Mouse (Mus musculus): ENCODE results near the gene Cx3cl1. TPM values are rescaled to one million over a fixed set of nuclear protein-coding genes. Genes with fewer than 3 reads are reported as not detected.
A peak's percentile ranks its signal among the peaks of the same experiment; 100 is the strongest.

The Cx3cl1 gene
- 19.1 and 21.8 TPM in 2 replicates for polyA plus RNA-seq (2014; fragmentation: Nextera tagmentation; extraction: Ambion mirVana)

DNA sequence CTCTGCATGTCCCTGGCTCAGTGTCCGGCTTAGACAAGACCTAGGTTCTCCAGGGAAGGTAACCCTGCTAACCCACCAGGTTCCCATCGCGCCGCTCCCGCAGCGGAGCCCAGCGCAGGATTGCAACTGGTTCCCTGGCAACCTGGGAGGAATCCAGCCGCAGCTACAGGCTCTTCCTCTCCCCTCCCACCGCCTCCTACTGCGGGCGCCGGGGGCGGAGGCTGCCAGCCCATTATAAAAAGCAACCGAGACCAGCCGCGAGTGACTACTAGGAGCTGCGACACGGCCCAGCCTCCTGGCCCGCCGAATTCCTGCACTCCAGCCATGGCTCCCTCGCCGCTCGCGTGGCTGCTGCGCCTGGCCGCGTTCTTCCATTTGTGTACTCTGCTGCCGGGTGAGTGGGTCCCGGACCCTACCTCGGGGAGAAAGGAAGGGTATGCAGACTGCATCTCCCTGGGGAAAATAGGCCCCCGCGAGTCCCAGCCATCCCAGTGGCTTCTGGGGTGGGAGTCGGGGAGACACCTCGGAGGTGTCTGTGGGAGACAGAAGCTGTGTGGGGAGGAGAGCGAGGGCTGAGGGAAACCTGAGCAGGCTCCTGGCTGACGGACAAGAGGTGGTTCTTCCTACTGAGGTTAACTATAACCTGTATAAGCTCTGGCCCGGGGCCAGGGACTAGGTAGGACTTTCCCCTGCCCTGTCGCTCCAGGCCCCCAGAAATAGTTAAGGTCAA lies at the start of gene Cx3cl1:
Gene Cx3cl1 (plus strand): TSS at position 69 of the 730 bp plus-strand sequence.
- H3K4me3 ChIP-seq (replicated peaks; ENCODE audit: low read depth, low read length): peak within 1 kb of the TSS; percentile 55
- peak within 1 kb of the TSS; percentile 92 for H3K4me2 ChIP-seq (ENCODE audit: low read length)
- peak; percentile 79 for ATAC-seq (ENCODE audit: low FRiP score, low TSS enrichment)
- under 1% methylated on average over 38 of the region's 38 CpGs for WGBS
- no peaks in the 10 kb centered on the region for H3K9me3 ChIP-seq (ENCODE audit: control insufficient read depth, low read length)
- H3K27me3 ChIP-seq (ENCODE audit: control insufficient read depth, insufficient read depth, low read length): peaks cover 18% of the 10 kb centered on the region; the same call in 1 of the 2 replicates
- H3K27ac ChIP-seq (replicated peaks; ENCODE audit: low read depth, low read length): peak within 1 kb of the TSS; percentile 61
- H3K36me3 ChIP-seq (ENCODE audit: control insufficient read depth, insufficient read depth, low read length): no peaks in the 10 kb centered on the region
- peak within 1 kb of the TSS; percentile 77 for H3K9ac ChIP-seq (replicated peaks; ENCODE audit: low read length)
- peaks cover 28% of the 10 kb centered on the region for H3K4me1 ChIP-seq (ENCODE audit: control insufficient read depth, insufficient read depth, low read length)
- peak; percentile 90 for DNase-seq

DNA sequence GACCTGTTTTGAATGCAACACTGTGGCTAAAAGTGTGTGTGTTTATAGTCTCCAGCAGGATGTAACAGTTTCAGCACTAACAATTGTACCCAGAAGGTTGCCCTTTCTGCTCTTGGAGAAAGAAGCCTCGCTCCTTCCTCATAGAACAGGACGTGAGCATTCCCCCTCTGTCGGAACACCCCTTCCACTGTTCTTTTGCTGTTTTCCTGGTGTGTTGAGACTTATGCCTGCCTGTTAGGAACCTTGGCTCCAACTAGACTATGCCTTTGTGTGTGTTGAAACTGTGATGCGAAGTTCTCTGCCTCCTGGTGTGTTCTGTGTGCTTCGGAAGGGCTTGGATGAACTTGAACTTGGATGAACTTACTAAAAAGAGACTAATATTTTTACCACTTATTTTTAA lies 45.8 kb upstream of the Cx3cl1 start:
- 84% methylated on average over 5 of the region's 5 CpGs for WGBS
- no peak for ATAC-seq (ENCODE audit: low FRiP score, low TSS enrichment)

DNA sequence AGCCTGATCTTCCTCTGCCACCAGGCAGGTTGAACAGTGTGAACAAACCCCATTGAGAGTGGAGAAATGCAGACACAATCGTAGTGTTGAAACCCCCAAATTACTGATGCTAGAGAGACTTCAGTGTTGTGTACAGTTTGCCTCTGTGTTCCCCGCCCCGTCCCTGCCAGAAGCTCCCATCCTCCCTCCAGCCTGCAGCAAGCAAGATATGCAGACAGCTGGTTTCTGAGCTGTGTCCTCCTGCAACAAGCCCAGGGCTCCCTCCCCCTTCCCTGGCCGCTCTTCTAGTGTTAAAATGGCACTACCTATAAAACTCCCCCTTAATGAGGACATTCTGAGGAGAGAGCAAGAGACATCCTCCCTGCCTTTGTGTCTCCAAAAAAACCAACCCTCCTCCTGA lies 42.5 kb upstream of the Cx3cl1 start:
- no peak overlapping the region for H3K9ac ChIP-seq (replicated peaks; ENCODE audit: low read length)
- no peak overlapping the region for H3K4me3 ChIP-seq (replicated peaks; ENCODE audit: low read depth, low read length)
- no peak for ATAC-seq (ENCODE audit: low FRiP score, low TSS enrichment)
- DNase-seq: no peak
- no peaks in the 10 kb centered on the region for H3K4me1 ChIP-seq (ENCODE audit: control insufficient read depth, insufficient read depth, low read length)
- H3K4me2 ChIP-seq (ENCODE audit: low read length): no peak overlapping the region
- H3K27me3 ChIP-seq (ENCODE audit: control insufficient read depth, insufficient read depth, low read length): no peaks in the 10 kb centered on the region
- 83% methylated on average over 4 of the region's 4 CpGs for WGBS
- no peak overlapping the region for H3K27ac ChIP-seq (replicated peaks; ENCODE audit: low read depth, low read length)
- no peaks in the 10 kb centered on the region for H3K9me3 ChIP-seq (ENCODE audit: control insufficient read depth, low read length)
- H3K36me3 ChIP-seq (ENCODE audit: control insufficient read depth, insufficient read depth, low read length): no peaks in the 10 kb centered on the region

More for the DNA sequence above, 45.8 kb upstream of the Cx3cl1 start:
- no peaks in the 10 kb centered on the region for H3K9me3 ChIP-seq (ENCODE audit: control insufficient read depth, low read length)
- no peak overlapping the region for H3K4me3 ChIP-seq (replicated peaks; ENCODE audit: low read depth, low read length)
- no peak overlapping the region for H3K27ac ChIP-seq (replicated peaks; ENCODE audit: low read depth, low read length)
- H3K9ac ChIP-seq (replicated peaks; ENCODE audit: low read length): no peak overlapping the region
- no peaks in the 10 kb centered on the region for H3K27me3 ChIP-seq (ENCODE audit: control insufficient read depth, insufficient read depth, low read length)
- no peak overlapping the region for H3K4me2 ChIP-seq (ENCODE audit: low read length)
- DNase-seq: no peak
- H3K4me1 ChIP-seq (ENCODE audit: control insufficient read depth, insufficient read depth, low read length): no peaks in the 10 kb centered on the region
- H3K36me3 ChIP-seq (ENCODE audit: control insufficient read depth, insufficient read depth, low read length): no peaks in the 10 kb centered on the region

DNA sequence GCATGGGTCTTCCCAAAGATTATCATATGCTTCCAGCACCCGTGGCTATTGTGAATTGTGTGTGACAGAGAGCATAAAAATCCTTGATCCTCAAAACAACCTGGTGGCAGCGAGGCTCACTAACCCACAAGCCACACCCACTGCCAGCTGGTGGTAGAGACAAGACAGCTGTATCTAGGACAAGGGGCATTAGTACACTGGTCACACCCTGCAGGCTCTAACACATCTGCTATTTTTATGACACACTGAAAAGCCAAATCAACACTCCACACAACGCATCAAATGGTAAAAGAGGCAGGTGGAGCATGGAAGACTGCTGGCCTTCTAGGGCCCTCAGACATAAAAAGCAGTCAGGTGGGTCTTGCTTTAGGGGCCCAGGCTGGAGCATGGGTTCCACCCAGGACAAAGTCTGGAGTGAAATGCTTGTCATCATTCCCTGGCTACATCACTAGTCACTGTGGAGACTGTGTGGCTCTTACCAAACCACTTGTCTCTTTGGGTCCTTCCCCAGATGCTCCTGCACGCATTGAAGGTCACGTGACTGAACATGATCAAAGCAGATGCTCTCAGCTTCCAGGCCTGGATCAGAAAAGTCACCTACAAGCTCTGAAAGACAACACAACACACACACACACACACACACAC lies 37.9 kb upstream of the Cx3cl1 start:
- no peak for ATAC-seq (ENCODE audit: low FRiP score, low TSS enrichment)
- 70% methylated on average over 5 of the region's 5 CpGs for WGBS

DNA sequence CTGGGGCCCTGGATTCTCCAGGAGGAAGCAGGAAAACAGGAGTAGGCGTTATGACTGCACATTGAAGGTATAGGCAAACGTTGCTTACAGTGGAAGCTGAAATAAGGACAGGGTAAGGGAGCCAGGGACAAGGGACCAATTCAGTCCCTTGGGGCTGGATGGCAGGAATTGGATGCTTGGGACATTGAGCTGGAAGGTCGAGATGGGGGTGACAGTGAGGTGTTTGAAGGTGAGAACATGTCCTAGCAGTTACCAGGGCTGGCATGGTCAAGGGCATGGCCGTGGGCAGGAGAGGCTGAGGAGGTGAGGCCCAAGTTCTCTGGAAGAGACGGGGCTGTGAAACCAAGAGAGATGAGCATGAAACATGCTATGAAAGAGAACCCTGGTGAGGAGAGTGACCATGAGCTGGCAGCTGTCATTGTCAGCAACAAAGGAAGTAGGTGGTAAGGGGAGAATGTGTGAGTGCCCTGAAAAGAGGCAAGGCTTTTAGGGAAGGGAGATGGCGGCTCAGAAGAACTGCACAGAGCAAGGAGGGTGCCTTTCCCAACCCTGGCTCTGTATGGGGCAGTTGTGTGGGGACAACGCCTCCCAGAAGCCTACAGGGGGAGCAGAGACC lies 37.0 kb upstream of the Cx3cl1 start:
- 73% methylated on average over 7 of the region's 7 CpGs for WGBS
- Histone ChIP-seq H3K4me1 (ENCODE audit: control insufficient read depth, insufficient read depth, low read length) (no peaks in the 10 kb centered on the region), H3K9me3 (ENCODE audit: control insufficient read depth, low read length) (no peaks in the 10 kb centered on the region), H3K4me3 (replicated peaks; ENCODE audit: low read depth, low read length) (no peak overlapping the region), H3K36me3 (ENCODE audit: control insufficient read depth, insufficient read depth, low read length) (no peaks in the 10 kb centered on the region), H3K27me3 (ENCODE audit: control insufficient read depth, insufficient read depth, low read length) (no peaks in the 10 kb centered on the region), H3K4me2 (ENCODE audit: low read length) (no peak overlapping the region), H3K9ac (replicated peaks; ENCODE audit: low read length) (no peak overlapping the region), H3K27ac (replicated peaks; ENCODE audit: low read depth, low read length) (no peak overlapping the region)
- ATAC-seq (ENCODE audit: low FRiP score, low TSS enrichment) (no peak), DNase-seq (no peak)

More for the DNA sequence above, 37.9 kb upstream of the Cx3cl1 start:
- Histone ChIP-seq H3K4me3 (replicated peaks; ENCODE audit: low read depth, low read length) (no peak overlapping the region), H3K4me1 (ENCODE audit: control insufficient read depth, insufficient read depth, low read length) (no peaks in the 10 kb centered on the region), H3K27me3 (ENCODE audit: control insufficient read depth, insufficient read depth, low read length) (no peaks in the 10 kb centered on the region), H3K36me3 (ENCODE audit: control insufficient read depth, insufficient read depth, low read length) (no peaks in the 10 kb centered on the region), H3K27ac (replicated peaks; ENCODE audit: low read depth, low read length) (no peak overlapping the region), H3K9ac (replicated peaks; ENCODE audit: low read length) (no peak overlapping the region), H3K9me3 (ENCODE audit: control insufficient read depth, low read length) (no peaks in the 10 kb centered on the region), H3K4me2 (ENCODE audit: low read length) (no peak overlapping the region)
- no peak for DNase-seq

DNA sequence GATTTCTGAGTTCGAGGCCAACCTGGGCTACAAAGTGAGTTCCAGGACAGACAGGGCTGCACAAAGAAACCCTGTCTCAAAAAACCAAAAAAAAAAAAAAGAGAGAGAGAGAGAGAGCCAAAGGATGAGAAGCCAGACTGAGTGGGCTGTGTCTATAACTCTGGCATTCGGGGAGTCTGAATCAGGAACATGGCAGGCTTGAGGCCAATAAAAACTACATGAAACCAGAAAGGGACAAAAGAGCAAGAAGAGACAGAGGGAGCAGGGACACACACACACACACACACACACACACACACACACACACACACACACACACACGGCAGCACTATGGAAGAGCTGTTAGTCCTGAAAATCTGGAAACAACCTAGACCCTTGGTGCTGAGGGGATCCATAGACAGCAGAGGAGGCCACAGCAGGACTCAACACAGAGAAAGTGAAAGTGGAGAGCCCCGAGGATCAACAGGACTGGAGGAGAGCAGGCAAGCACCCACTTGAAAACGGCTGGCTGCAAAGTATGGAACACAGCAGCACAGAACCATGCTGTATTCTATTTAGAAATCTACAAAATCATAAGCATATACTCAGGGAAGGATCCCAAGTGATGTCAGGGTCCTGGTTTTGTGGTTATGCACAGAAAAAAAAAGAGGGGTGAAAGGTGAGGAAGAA lies 36.2 kb upstream of the Cx3cl1 start:
- Histone ChIP-seq H3K9me3 (ENCODE audit: control insufficient read depth, low read length) (no peaks in the 10 kb centered on the region), H3K4me2 (ENCODE audit: low read length) (no peak overlapping the region), H3K36me3 (ENCODE audit: control insufficient read depth, insufficient read depth, low read length) (no peaks in the 10 kb centered on the region), H3K9ac (replicated peaks; ENCODE audit: low read length) (no peak overlapping the region), H3K4me1 (ENCODE audit: control insufficient read depth, insufficient read depth, low read length) (no peaks in the 10 kb centered on the region), H3K27me3 (ENCODE audit: control insufficient read depth, insufficient read depth, low read length) (no peaks in the 10 kb centered on the region), H3K4me3 (replicated peaks; ENCODE audit: low read depth, low read length) (no peak overlapping the region), H3K27ac (replicated peaks; ENCODE audit: low read depth, low read length) (no peak overlapping the region)
- ATAC-seq (ENCODE audit: low FRiP score, low TSS enrichment): no peak
- DNase-seq: no peak
- 78% methylated on average over 5 of the region's 5 CpGs for WGBS

DNA sequence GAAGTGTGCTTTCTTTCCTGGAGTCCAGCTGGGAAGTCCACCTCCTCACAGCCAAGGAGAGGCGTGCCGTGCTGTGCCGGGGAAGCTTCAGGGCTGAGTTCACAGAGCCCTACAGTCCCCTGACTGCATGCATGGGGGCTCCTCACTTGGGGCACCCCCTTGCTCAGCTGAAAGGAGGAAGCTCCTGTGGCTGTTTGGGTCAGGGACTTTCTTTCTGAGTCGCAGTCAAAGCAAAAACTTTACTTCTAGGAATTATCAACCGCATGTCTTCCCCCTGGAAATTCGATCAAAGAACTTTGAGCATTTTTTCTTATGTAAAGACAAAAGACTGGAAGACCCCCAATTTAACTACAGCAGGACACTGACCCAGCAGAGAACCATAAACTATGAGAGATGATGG lies 32.0 kb upstream of the Cx3cl1 start:
- H3K4me1 ChIP-seq (ENCODE audit: control insufficient read depth, insufficient read depth, low read length): no peaks in the 10 kb centered on the region
- no peaks in the 10 kb centered on the region for H3K9me3 ChIP-seq (ENCODE audit: control insufficient read depth, low read length)
- H3K27me3 ChIP-seq (ENCODE audit: control insufficient read depth, insufficient read depth, low read length): no peaks in the 10 kb centered on the region
- H3K4me2 ChIP-seq (ENCODE audit: low read length): no peak overlapping the region
- ATAC-seq (ENCODE audit: low FRiP score, low TSS enrichment) (no peak), DNase-seq (no peak)
- no peak overlapping the region for H3K27ac ChIP-seq (replicated peaks; ENCODE audit: low read depth, low read length)
- H3K4me3 ChIP-seq (replicated peaks; ENCODE audit: low read depth, low read length): no peak overlapping the region
- 92% methylated on average over 6 of the region's 6 CpGs for WGBS
- no peak overlapping the region for H3K9ac ChIP-seq (replicated peaks; ENCODE audit: low read length)
- no peaks in the 10 kb centered on the region for H3K36me3 ChIP-seq (ENCODE audit: control insufficient read depth, insufficient read depth, low read length)

DNA sequence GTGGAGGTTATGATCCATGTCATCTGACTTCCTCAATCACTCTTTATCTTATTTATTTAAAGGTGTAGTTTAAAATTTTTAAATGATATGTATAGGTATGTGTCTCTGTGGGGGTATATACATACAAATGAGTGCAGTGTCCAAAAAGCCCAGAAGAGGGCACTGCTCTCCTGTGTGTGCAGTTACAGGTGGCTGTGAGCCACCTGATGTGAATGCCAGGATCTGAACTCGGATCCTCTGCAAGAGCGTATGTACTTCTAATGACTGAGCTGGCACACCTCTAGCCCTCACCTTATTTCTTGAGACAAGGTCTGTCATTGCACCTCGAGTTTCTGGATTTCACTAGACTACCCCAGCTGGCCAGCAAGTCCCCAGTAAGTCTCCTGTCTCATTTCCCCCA lies 31.2 kb upstream of the Cx3cl1 start:
- H3K4me2 ChIP-seq (ENCODE audit: low read length): no peak overlapping the region
- H3K36me3 ChIP-seq (ENCODE audit: control insufficient read depth, insufficient read depth, low read length): no peaks in the 10 kb centered on the region
- H3K27me3 ChIP-seq (ENCODE audit: control insufficient read depth, insufficient read depth, low read length): no peaks in the 10 kb centered on the region
- DNase-seq (no peak), ATAC-seq (ENCODE audit: low FRiP score, low TSS enrichment) (no peak)
- H3K9ac ChIP-seq (replicated peaks; ENCODE audit: low read length): no peak overlapping the region
- no peak overlapping the region for H3K4me3 ChIP-seq (replicated peaks; ENCODE audit: low read depth, low read length)
- WGBS: 88% methylated on average over 3 of the region's 3 CpGs
- no peak overlapping the region for H3K27ac ChIP-seq (replicated peaks; ENCODE audit: low read depth, low read length)
- no peaks in the 10 kb centered on the region for H3K4me1 ChIP-seq (ENCODE audit: control insufficient read depth, insufficient read depth, low read length)
- no peaks in the 10 kb centered on the region for H3K9me3 ChIP-seq (ENCODE audit: control insufficient read depth, low read length)
